Mouse (Mus musculus): ENCODE results near the gene Cfap74.

- no peak for TF ChIP-seq CTCF (IDR thresholded peaks at IDR 0.05; ENCODE audit: borderline replicate concordance, extremely low read depth, insufficient read depth, insufficient read length)
- no peak for TF ChIP-seq POLR2A (IDR thresholded peaks at IDR 0.05; ENCODE audit: borderline replicate concordance, extremely low read depth, insufficient read depth, insufficient read length, poor library complexity, severe bottlenecking)
These were observed 33.8 kb downstream of the Cfap74 start for GRCm38 (mm10) chr4:155442808-155443207.
